9 mouse cellular contexts compared by ENCODE assay signal in the genomic region with DNA sequence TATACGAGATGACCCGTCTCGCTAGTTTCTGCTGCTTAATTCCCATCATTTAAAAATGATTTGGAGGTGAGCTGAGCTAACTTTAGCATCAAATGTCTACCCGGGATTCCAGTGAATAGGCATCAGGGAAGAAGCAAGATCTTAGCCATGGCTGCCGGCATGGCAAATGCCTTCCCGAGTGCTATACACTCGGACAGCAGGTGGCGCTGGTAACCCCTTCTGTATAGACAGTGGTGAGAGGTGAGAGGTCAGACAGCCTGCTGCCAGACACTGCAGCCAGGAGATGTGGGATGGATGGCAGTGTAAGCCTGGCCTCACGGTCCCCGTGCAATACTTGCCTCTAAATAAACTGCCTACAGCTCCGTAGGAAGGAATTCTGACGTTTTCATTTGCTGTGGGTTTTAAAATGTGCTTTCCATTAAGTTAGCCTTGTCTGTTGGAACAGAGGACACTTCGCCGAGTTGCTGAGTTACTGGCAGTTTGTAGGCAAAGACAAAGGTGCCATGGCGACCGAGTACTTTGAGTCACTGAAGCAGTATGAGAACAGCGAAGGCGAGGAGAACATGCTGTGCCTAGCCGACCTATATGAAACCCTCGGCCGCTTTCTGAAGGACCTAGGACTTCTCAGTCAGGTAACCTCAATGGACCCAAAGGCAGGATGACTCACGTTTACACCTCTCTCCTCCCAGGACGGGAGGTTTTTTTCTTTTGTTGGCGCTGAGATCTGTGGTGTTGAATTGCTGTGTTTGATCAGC. TPM values are rescaled to one million over a fixed set of nuclear protein-coding genes. Genes with fewer than 3 reads are reported as not detected.
A peak's percentile ranks its signal among the peaks of the same experiment; 100 is the strongest.
DNase-seq lines count a peak whose midpoint lies in the region; ATAC-seq lines count a peak whose summit lies in the region.
"Had no signal": no experiment of that assay in that cellular context is flagged by ENCODE, and none has a peak within 500 bp of the region (broad histone marks: within the 10 kb centered on the region; RNA-seq: fewer than 3 reads in every experiment).

No protein-coding gene starts in this region.

- H3K4me2 ChIP-seq in midbrain, embryonic 11.5 days, result no peak overlapping the region
- H3K4me2 ChIP-seq in midbrain, embryonic 16.5 days (ENCODE audit: low read length), result no peak overlapping the region
- H3K4me2 ChIP-seq in intestine, embryonic 16.5 days (ENCODE audit: low read depth, low read length), result no peak overlapping the region
- H3K4me2 ChIP-seq in stomach, embryonic 15.5 days, result no peak overlapping the region

- peak; percentile 95 for DNase-seq in midbrain, embryonic 11.5 days (ENCODE audit: low spot score, missing footprints)
- DNase-seq in cerebellum, adult 8-10 months, result peak; percentile 58
- peak; percentile 61 to 65 for DNase-seq in frontal cortex, postnatal 25 days (ENCODE audit: low spot score in 2 of 2)
- DNase-seq in left cerebral cortex, postnatal 25 days (ENCODE audit: low spot score in 2 of 2), result peak; percentile 70

- H3K9ac ChIP-seq in midbrain, embryonic 11.5 days (ENCODE audit: low read length), result no peak overlapping the region
- H3K9ac ChIP-seq in midbrain, embryonic 16.5 days (ENCODE audit: low read depth, low read length), result no peak overlapping the region
- no peak overlapping the region for H3K9ac ChIP-seq in intestine, embryonic 16.5 days (ENCODE audit: low read depth, low read length)
- no peak overlapping the region for H3K9ac ChIP-seq in stomach, embryonic 15.5 days

- ATAC-seq in midbrain, embryonic 11.5 days (ENCODE audit: low FRiP score), result peak; percentile 79
- no peak for ATAC-seq in midbrain, embryonic 16.5 days
- ATAC-seq in intestine, embryonic 16.5 days, result peak; percentile 68; the same call in 1 of the 2 replicates
- peak; percentile 85 for ATAC-seq in monocyte, adult 5-6 weeks (replicated peaks; ENCODE audit: insufficient number of reproducible peaks, low FRiP score, low TSS enrichment, poor library complexity, severe bottlenecking)
- ATAC-seq in stomach, embryonic 15.5 days (ENCODE audit: insufficient read depth, low FRiP score, low read depth), result peak; percentile 39; the same call in 1 of the 2 replicates

- H3K27me3 ChIP-seq in midbrain, embryonic 11.5 days (ENCODE audit: control insufficient read depth, insufficient read depth, low read length), result no peaks in the 10 kb centered on the region
- H3K27me3 ChIP-seq in midbrain, embryonic 16.5 days (ENCODE audit: control insufficient read depth, insufficient read depth, low read depth, low read length), result no peaks in the 10 kb centered on the region
- H3K27me3 ChIP-seq in intestine, embryonic 16.5 days (replicated peaks; ENCODE audit: control insufficient read depth, insufficient read depth, low read length), result no peaks in the 10 kb centered on the region
- H3K27me3 ChIP-seq in stomach, embryonic 15.5 days (replicated peaks), result no peaks in the 10 kb centered on the region

- H3K27ac ChIP-seq in midbrain, embryonic 11.5 days (ENCODE audit: low read depth, low read length), result no peak overlapping the region
- H3K27ac ChIP-seq in midbrain, embryonic 16.5 days (ENCODE audit: low read length), result no peak overlapping the region
- H3K27ac ChIP-seq in intestine, embryonic 16.5 days (ENCODE audit: low read length), result no peak overlapping the region
- H3K27ac ChIP-seq in stomach, embryonic 15.5 days, result no peak overlapping the region

- H3K4me1 ChIP-seq in midbrain, embryonic 11.5 days (ENCODE audit: control insufficient read depth, insufficient read depth, low read length), result no peaks in the 10 kb centered on the region
- H3K4me1 ChIP-seq in midbrain, embryonic 16.5 days (ENCODE audit: control insufficient read depth, insufficient read depth, low read length), result no peaks in the 10 kb centered on the region
- H3K4me1 ChIP-seq in intestine, embryonic 16.5 days (ENCODE audit: control insufficient read depth, insufficient read depth, low read length), result no peaks in the 10 kb centered on the region
- no peaks in the 10 kb centered on the region for H3K4me1 ChIP-seq in stomach, embryonic 15.5 days

- intact Hi-C loops in left cerebral cortex, postnatal 25 days (cut with DNase I), result no loop called here

- H3K36me3 ChIP-seq in midbrain, embryonic 11.5 days (ENCODE audit: control insufficient read depth, insufficient read depth, low read length), result no peaks in the 10 kb centered on the region
- H3K36me3 ChIP-seq in midbrain, embryonic 16.5 days (ENCODE audit: control insufficient read depth, insufficient read depth, low read length), result peaks cover 7% of the 10 kb centered on the region
- 0 out of 2 replicates have a peak, but pooled peaks cover 4% of the 10 kb centered on the region for H3K36me3 ChIP-seq in intestine, embryonic 16.5 days (ENCODE audit: control insufficient read depth, insufficient read depth, low read length)
- H3K36me3 ChIP-seq in stomach, embryonic 15.5 days, result no peaks in the 10 kb centered on the region; the same call in 1 of the 2 replicates

- no peak overlapping the region for H3K4me3 ChIP-seq in midbrain, embryonic 11.5 days (ENCODE audit: low read depth, low read length)
- H3K4me3 ChIP-seq in midbrain, embryonic 16.5 days (ENCODE audit: low read depth, low read length), result no peak overlapping the region
- no peak overlapping the region for H3K4me3 ChIP-seq in intestine, embryonic 16.5 days (ENCODE audit: low read length)
- no peak overlapping the region for H3K4me3 ChIP-seq in stomach, embryonic 15.5 days (replicated peaks)
- H3K4me3 ChIP-seq: erythroblast, embryonic 14.5 days had no signal

- WGBS in midbrain, embryonic 11.5 days, result 46% methylated on average over 24 of the region's 24 CpGs
- WGBS in midbrain, embryonic 16.5 days, result 49% methylated on average over 24 of the region's 24 CpGs
- WGBS in intestine, embryonic 16.5 days, result 51% methylated on average over 24 of the region's 24 CpGs
- 48% methylated on average over 24 of the region's 24 CpGs for WGBS in stomach, embryonic 15.5 days

- no peaks in the 10 kb centered on the region for H3K9me3 ChIP-seq in midbrain, embryonic 11.5 days (ENCODE audit: control insufficient read depth, low read length)
- H3K9me3 ChIP-seq in midbrain, embryonic 16.5 days (replicated peaks; ENCODE audit: control insufficient read depth, low read length, poor library complexity, severe bottlenecking), result no peaks in the 10 kb centered on the region
- no peaks in the 10 kb centered on the region for H3K9me3 ChIP-seq in intestine, embryonic 16.5 days (ENCODE audit: control insufficient read depth, low read length)
- no peaks in the 10 kb centered on the region for H3K9me3 ChIP-seq in stomach, embryonic 15.5 days

RNA-seq across cellular contexts. Expression of gene Gm28305, which starts 5.0 kb away (rescaled TPM):
- not detected in 2 replicates for polyA plus RNA-seq in midbrain, embryonic 11.5 days (2014; fragmentation: Nextera tagmentation; extraction: Ambion mirVana)
- polyA plus RNA-seq in midbrain, embryonic 16.5 days (2015; fragmentation: Nextera tagmentation; extraction: Ambion mirVana), result not detected in 2 replicates
- polyA plus RNA-seq in intestine, embryonic 16.5 days (2015; fragmentation: Nextera tagmentation; extraction: Ambion mirVana), result not detected in 2 replicates
- not detected for total RNA-seq in left cerebral cortex, postnatal 25 days (2021)
- not detected in 3 replicates for total RNA-seq in monocyte, adult 5-6 weeks (2017)
- not detected in 2 replicates for polyA plus RNA-seq in stomach, embryonic 15.5 days (2015; fragmentation: Nextera tagmentation; extraction: Ambion mirVana)
- polyA plus RNA-seq: erythroblast, embryonic 14.5 days had no signal

RNA-seq across cellular contexts. Expression of gene Uba5, which starts 27.5 kb away (rescaled TPM):
- 62.5 and 68.1 TPM in 2 replicates for polyA plus RNA-seq in midbrain, embryonic 11.5 days (2014; fragmentation: Nextera tagmentation; extraction: Ambion mirVana)
- 68.8 and 69.8 TPM in 2 replicates for polyA plus RNA-seq in midbrain, embryonic 16.5 days (2015; fragmentation: Nextera tagmentation; extraction: Ambion mirVana)
- polyA plus RNA-seq in intestine, embryonic 16.5 days (2015; fragmentation: Nextera tagmentation; extraction: Ambion mirVana), result 39.1 and 40.6 TPM in 2 replicates
- total RNA-seq in left cerebral cortex, postnatal 25 days (2021), result 10 to 100 TPM; 39.8 to 42.0 TPM
- 30.0 to 46.6 TPM (median 44.5 TPM) in 3 replicates for total RNA-seq in monocyte, adult 5-6 weeks (2017)
- polyA plus RNA-seq in stomach, embryonic 15.5 days (2015; fragmentation: Nextera tagmentation; extraction: Ambion mirVana), result 56.5 and 57.9 TPM in 2 replicates

RNA-seq across cellular contexts. Expression of gene Acad11, which starts 27.7 kb away (rescaled TPM):
- 7.1 and 7.8 TPM in 2 replicates for polyA plus RNA-seq in midbrain, embryonic 11.5 days (2014; fragmentation: Nextera tagmentation; extraction: Ambion mirVana)
- 6.3 and 8.2 TPM in 2 replicates for polyA plus RNA-seq in midbrain, embryonic 16.5 days (2015; fragmentation: Nextera tagmentation; extraction: Ambion mirVana)
- polyA plus RNA-seq in intestine, embryonic 16.5 days (2015; fragmentation: Nextera tagmentation; extraction: Ambion mirVana), result 44.8 and 54.9 TPM in 2 replicates
- 10 to 100 TPM; 19.6 to 23.8 TPM for total RNA-seq in left cerebral cortex, postnatal 25 days (2021)
- total RNA-seq in monocyte, adult 5-6 weeks (2017), result 5.3 to 12.4 TPM (median 6.5 TPM) in 3 replicates
- 13.1 and 14.7 TPM in 2 replicates for polyA plus RNA-seq in stomach, embryonic 15.5 days (2015; fragmentation: Nextera tagmentation; extraction: Ambion mirVana)
- polyA plus RNA-seq: erythroblast, embryonic 14.5 days had no signal

RNA-seq across cellular contexts. Expression of gene Nphp3, which starts 33.1 kb away (rescaled TPM):
- polyA plus RNA-seq in midbrain, embryonic 11.5 days (2014; fragmentation: Nextera tagmentation; extraction: Ambion mirVana), result 3.3 and 3.5 TPM in 2 replicates
- polyA plus RNA-seq in midbrain, embryonic 16.5 days (2015; fragmentation: Nextera tagmentation; extraction: Ambion mirVana), result 3.1 and 3.2 TPM in 2 replicates
- 2.3 and 2.5 TPM in 2 replicates for polyA plus RNA-seq in intestine, embryonic 16.5 days (2015; fragmentation: Nextera tagmentation; extraction: Ambion mirVana)
- 10 to 100 TPM in 1 of 2 experiments, 1 to 10 TPM in 1; 6.8 to 12.7 TPM for total RNA-seq in left cerebral cortex, postnatal 25 days (2021)
- total RNA-seq in monocyte, adult 5-6 weeks (2017), result 1.7 to 5.4 TPM (median 1.8 TPM) in 3 replicates
- polyA plus RNA-seq in stomach, embryonic 15.5 days (2015; fragmentation: Nextera tagmentation; extraction: Ambion mirVana), result 4.6 and 5.6 TPM in 2 replicates
- polyA plus RNA-seq: erythroblast, embryonic 14.5 days had no signal
